Mouse (Mus musculus) gastrocnemius, postnatal 25 days (tissue): ENCODE results near the gene Pik3cb. TPM values are rescaled to one million over a fixed set of nuclear protein-coding genes. Genes with fewer than 3 reads are reported as not detected.
A peak's percentile ranks its signal among the peaks of the same experiment; 100 is the strongest.

Experiments
- DNase-seq: peaks from one replicate; pipeline ENCODE4 v3.0.0; 2022
- total RNA-seq, 2 experiments: library from RNA; stranded (reverse); gene quantifications; 1 replicate in 1 of 2; 2 replicates in 1 of 2; pipeline ENCODE4 v1.2.3; 2021

Pik3cb gene
- total RNA-seq, 2 experiments from 2014 or later = 3.8 to 5.0 TPM

DNA sequence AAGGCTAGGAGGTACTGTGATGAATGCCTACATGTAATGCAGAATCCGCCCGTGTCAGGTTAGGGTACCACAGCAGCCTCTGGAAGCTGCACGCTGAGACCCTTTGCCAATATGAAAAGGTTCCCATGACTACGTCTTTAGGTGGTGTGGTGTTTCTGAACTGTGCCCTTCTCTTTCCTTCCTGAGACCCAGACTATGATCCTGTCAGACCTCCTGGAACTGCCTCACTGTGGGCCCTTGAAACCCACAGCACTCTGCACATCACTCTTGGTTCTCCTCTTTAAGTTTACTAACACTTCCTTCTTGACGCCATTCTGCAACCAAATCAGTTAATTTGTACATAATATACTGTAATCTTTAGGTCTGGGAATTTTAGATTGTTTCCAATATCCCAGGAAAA lies 58.7 kb downstream of the Pik3cb start:
- no peak for DNase-seq

DNA sequence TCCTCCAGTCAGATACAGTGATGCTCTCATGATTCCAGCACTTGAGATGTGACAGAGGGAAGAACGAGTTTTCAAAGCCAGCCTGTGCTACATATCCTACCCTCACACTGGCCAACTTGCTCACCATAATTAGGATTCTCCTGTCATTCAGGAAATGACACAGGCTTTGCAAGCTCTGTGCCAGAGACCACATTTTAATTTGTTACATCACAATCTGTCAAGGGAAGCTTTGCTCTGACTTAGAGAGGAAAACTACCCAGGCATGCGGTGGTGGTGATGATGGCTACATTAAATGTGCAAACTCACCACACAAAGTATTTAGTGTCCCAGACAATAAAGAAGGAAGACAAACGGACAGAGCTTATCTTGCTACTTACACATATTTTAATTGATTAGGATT lies 59.1 kb downstream of the Pik3cb start:
- DNase-seq = no peak

DNA sequence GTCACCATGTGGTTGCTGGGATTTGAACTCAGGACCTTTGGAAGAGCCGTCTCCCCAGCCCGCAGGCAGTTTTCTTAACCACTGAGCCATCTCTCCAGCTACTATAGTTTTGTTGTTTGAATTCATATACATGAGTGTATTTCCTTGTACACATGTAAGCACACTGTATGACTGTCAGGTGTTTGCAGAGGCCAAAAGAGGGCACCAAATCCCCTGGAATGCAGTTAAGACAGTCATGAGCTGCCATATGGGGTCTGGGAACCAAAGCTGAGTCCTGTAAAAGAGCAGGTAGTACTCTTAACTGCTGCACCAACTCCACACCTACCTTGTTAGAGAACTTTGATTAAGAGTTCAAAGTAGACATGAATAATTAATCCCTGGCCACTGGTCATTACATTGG lies 59.8 kb downstream of the Pik3cb start:
- DNase-seq = no peak

DNA sequence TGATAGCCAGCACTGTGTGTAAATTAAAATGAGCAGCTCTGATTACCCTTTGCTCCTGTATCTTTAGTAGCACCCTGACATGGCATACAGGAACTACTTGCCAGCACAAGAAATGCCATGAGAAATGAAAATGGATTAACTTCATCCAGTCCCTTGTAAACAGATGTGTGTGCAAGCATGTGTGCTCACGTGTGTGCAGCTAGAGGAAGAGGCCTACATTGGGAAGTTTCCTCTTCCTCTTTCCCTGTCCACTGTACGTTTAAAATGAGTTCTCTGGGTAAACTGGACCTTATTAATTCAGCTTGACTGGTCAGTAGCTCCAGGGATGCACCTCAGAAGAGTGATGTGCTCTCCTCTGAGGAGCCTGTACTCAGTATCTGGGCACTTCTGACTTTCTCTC lies 66.0 kb downstream of the Pik3cb start:
- no peak for DNase-seq

DNA sequence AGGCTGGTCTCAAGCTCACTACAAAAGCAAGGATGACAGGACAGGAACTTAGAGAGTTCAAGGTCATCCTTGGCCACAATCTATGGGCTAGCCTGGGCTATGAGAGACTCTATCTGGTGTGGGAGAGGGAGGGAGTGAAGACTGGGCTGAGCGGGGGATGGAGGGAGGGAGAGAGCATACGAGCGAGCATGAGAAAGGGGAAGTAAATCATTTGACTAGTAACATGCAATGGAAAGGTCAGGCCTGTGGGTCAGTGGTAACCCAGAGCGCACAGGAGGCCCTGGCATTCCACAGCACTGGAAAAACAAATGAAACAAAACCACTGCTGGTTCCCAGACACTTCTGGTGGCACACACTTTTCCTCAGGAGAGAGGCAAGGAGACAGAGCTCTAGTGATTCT lies 67.9 kb downstream of the Pik3cb start:
- DNase-seq = no peak

DNA sequence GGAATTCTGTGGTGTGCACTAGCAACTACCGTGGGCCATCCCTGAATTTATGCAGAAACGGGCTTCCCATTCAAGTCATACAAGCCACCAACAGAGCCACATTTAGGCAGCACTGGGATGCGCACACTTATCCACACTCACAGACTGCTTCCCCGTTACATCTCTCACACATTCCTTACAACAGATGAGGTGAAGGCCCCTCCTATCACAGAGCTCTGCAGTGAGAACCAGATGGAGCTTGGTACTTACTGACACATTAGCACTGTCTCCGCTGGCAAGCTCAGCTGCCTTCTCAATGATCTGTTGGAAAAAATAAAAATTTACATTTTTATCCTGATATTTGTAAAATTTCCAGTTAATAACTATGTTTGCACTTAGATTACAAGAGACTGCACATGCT lies 75.1 kb downstream of the Pik3cb start:
- no peak for DNase-seq

DNA sequence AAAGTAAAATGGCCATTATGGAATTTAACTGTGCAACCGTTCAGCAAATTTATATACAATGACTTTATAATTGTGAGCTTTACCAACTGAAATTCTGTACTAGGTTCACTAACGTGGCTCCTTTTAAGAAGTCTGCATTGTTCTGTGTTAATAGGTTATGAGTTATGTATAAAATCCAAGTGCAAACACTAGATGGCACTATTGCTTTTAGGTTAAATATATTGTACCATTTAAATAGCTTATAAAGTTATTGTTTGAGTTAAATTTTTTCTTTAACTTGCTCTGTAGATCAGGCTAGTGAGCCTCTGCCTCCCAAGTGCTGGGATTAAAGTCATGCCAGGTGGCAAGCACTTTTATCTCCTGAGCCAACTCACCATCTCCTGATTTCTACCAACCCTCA lies 76.2 kb downstream of the Pik3cb start:
- DNase-seq = no peak

DNA sequence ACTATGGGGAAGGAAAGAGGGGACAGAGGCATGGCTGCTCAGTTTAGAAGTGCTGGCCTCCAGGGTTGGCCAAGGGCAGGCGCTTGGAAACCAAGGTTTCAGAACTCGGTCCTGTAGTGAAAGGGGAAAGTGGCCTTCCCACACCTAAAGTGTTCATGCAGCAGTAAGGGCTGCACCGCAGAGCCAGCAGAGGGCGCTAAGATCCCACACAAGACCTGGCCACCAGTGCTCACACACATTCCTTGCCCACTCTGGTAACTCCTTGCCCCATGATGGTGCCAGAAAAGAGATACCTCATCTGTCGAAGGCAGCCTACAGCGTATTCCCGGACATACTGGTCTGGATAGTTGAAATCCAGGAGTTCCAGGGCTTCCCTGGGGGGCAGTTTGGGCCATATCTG lies 77.9 kb downstream of the Pik3cb start:
- DNase-seq = peak; percentile 42

DNA sequence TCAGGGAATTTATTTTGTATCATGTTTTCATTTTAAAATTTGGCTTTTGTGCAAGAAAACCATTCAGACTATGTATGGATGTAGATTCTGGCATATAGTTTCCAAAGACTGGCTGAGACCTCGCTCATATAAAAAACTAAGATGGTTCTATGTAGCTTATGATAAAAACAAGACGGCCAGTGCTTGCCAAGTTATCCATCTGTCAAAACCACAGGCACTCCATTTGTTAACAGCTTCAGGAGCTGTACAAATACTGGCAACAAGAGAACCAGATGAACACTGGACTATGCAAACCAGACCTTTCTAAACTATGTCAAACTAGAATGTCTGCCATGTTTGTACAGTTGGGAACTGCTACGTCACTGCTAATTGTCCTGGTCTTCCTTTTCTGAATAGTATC lies 82.7 kb downstream of the Pik3cb start:
- no peak for DNase-seq

DNA sequence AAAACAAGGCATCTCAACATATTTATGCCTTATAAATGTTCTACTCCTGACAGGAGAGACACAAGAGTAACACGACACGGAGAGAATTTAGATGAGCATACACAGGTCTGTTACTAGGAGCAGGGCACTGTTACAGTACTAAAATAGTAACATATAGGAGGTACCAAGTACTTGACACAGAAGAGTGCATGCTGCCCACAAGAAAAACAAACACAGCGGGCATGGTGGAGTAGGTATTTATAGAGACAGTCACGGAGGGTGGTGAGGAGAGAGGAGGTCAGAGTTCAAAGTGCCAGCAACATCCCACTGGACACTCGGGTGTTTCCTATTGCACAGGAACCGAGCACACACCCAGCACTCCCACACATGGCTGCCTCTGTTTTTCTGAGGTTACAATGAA lies 90.7 kb downstream of the Pik3cb start:
- DNase-seq = no peak

DNA sequence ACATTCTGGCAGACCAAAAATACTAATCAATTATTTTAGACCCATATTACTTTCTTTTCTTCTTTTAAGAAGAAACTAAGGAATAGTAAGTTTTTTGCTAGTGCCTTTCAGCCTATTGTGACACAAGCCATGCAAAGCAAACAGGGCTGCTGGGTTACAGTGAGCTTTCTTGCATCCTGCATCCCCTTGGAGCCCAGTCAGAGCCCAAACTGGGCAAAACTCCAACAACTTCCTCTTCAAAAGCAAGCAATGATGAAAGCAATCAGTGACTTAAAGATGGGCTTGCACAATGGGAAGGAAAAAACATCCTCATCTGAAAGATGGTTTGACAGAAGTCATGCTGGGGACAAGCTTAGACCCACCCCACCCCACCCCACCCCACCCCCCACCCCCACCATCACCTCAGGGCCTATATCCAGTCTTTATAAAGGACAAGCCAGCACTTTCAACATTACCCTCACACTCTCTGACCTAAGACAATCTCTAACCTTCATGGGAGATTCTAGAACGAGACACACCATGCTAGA lies 91.6 kb downstream of the Pik3cb start:
- DNase-seq = no peak

DNA sequence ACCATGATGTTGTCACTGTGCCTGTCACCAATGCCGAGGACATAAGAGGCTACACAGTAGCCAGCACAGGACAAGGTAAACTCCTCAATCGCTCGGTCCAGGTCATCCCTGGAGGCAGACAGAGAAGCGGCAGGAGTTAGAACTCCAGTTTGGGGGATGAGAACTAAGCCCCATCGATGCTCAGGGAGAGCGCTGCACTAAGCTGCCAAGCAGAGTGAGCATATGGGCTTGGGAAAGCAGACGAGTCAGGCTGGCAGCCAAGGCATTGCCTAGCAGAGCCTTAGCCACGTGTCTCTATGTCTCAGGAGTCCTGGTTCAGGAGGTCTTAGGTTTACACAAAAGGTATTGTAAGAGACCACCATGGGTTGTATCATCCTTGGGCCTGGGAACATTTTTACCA lies 95.7 kb downstream of the Pik3cb start:
- DNase-seq = no peak

DNA sequence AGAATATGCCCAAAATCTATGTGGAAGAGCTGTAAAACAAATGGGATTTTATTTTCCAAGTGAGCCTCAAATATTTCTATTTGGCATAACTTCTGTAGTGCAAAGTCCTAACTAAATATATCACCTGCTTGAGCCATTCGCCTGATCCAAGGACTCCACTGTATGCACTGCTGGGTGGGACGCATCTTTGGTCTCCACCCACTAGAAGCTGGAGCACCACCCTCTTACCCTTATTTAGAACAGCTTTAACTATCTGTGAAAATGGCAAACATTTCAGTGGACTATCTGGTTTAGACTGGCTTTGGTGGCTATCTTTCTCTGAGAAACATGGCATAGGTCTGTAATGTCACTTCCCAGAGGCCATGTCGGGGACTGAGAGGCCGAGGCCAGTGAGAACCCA lies 97.8 kb downstream of the Pik3cb start:
- no peak for DNase-seq

DNA sequence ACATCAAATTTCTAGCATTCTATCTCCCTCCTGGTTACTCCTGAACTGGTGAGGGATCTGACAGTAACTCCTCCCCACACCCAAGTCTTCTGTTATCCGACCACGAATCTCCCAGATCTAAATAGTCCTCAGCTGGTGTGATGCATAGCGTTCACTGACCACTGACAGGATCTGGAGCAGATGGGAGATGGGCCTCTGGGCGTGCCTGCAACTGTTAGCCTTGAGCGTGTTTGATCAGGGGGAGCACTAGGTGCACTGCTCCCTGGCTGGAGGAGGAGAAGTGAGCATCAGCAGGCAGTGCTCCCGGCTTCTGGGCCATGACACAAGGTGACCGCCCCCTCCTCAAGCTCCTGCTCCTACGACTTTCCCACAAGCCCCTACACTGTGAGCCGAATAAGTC lies 98.4 kb downstream of the Pik3cb start:
- DNase-seq = no peak

DNA sequence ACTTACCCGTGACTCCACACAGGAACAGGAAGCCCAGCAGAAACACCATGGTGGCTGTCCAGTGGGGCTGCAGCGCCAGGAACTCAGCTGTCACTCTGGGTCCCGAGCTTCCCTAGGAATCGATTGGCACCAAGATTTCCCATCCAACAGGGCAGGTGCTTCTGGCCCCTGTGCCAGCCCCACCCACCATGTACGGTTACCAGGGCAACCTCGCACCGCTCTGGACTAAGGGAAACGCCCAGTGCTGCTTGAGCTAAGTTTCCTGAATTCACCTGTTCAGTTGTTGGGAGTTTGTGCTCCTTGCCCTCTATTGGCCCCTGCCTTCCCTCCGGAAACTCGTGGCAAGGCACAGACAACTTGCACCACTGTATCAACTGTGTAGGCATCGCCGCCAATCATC lies 104.8 kb downstream of the Pik3cb start, which contains the start of gene Gm1123:
TSS of gene Gm1123 (minus strand) at position 141 of the 400 bp plus-strand sequence.
- no peak for DNase-seq

DNA sequence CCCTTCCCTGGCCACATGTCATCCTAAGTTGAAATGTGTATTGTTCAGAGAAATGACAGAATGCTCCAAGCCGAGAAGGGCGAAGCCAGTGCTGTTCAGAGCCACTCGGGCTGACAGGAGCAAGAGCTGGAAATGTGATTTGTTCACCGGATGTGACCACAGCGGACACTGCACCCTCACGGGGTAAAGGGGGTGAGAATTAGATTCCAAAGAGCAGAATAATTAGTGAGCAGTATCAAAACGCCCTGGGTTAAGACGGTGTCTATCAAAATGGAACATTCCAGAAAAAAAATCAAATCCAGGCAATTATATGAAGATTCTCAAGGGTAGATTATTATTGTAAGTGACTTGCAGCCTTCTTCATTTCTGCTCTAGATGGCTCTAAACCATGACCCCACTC lies 106.3 kb downstream of the Pik3cb start:
- no peak for DNase-seq

DNA sequence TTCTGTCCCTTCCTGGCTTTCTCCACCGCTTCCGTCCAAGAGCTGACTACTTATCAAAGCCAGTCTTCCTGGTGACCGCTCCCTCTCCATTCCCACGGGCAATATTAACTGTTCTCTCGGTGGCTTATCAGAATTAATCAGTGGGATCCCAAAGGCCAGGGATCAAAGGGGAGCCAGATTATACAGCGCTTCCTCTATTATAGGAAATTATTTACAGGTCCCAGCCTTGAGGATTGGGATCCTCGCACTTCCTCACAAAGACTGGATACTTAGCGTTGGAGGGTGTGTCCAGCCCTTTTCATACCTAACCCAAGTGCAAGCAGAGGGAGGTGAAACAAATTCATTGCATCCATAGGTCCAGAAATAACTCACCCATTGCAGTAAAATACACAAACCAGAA lies 108.4 kb downstream of the Pik3cb start:
- DNase-seq = no peak

DNA sequence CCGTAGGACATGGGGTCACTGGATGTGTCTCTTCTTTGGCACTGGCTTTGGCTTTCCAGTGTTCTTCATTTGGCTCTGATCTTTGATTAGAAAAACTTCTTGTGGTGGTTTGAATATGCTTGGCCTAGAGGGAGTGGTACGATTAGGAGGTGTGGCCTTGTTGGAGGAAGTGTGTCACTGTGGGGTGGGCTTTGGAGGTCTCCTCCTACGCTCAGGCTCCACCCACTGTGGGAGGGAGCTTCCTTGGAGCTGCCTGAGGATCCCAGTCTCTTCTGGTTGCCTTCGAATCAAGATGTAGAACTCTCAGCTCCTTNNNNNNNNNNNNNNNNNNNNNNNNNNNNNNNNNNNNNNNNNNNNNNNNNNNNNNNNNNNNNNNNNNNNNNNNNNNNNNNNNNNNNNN lies 118.7 kb downstream of the Pik3cb start:
- no peak for DNase-seq

DNA sequence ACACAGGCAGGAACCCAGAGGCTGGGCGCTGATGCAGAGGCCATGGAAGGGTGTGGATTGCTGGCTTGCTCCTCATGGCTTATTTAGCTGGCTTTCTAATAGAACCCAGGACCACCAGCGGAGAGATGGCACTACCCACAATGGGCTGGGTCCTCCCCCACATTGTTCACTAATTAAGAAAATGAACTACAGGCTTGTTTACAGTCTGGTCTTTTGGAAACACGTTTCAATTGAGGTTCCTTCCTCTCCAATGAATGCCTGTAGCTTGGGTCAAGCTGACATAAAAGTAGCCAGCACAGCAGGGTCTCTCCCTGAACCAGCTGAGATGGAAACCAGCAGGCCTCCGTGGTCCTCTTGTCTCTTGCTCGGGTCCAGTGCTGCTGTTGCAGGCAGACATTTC lies 119.3 kb downstream of the Pik3cb start:
- DNase-seq = no peak

DNA sequence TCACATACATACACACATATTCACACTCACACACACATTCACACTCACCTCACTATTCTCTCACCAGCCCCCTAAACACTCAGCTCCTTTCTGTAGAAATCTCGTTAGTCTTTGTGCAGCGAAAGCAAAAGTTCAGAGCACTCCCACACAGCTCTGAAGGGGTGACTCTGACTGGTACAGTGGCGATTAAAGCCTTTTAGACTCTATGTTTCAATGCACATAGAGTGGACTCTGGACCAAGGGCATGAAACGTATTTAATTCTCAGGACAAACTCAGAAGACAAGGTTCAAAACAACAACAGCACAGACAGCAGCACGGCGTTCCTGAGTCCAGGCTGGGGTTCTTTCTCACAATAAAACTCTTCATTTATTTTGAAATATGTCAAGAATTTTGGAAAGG lies 122.7 kb downstream of the Pik3cb start:
- DNase-seq = no peak

DNA sequence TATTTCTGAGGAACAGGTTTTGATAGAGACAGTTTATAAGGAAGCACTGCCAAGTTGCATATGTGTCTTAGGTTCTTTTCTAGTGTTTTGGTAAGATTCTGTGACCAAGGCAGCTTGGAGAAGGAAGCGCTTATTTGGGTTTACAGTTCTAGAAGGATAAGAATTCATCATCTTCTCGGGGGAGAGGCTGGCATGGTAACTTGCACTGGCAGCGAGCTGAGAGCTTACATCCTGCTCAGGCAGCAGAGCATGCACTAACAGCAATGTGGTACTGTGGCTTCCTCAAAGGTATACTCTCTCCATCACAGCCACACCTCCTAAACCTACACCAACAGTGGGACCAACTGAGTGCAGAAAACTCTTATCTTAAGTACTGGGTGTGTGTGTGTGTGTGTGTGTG lies 123.7 kb downstream of the Pik3cb start:
- DNase-seq = no peak

DNA sequence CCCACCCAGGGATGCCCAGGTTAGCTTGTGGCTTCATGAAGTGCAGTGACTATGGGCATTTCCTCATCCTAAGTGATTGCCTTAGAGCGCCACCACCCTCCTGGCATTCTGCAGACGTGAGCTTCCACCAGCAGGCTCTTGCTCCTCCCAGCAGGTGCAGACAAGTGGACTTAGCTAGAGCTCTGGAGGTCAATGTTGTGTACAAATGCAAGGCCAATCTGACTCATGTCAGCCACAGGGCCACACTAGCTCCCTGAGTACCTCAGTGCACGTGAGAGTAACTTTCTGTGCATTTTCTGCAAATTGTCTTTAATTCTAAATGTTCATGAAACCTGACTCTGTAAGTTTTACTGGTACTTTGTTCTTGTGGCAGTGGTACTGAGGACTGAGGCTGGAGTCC lies 124.1 kb downstream of the Pik3cb start:
- no peak for DNase-seq

DNA sequence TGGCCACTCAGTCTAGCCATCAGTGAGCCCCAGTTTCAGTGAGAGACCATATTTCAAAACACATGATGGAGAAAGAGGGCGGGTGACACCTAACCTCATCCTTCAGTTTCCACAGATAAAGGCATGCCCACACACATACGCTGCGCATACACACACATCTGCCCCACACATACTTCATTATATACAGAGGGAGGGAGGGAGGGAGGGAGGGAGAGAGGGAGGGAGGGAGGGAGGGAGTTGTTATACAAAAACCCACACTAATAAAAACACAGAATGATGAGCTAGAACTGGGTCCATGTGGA lies 130.6 kb downstream of the Pik3cb start:
- no peak for DNase-seq

DNA sequence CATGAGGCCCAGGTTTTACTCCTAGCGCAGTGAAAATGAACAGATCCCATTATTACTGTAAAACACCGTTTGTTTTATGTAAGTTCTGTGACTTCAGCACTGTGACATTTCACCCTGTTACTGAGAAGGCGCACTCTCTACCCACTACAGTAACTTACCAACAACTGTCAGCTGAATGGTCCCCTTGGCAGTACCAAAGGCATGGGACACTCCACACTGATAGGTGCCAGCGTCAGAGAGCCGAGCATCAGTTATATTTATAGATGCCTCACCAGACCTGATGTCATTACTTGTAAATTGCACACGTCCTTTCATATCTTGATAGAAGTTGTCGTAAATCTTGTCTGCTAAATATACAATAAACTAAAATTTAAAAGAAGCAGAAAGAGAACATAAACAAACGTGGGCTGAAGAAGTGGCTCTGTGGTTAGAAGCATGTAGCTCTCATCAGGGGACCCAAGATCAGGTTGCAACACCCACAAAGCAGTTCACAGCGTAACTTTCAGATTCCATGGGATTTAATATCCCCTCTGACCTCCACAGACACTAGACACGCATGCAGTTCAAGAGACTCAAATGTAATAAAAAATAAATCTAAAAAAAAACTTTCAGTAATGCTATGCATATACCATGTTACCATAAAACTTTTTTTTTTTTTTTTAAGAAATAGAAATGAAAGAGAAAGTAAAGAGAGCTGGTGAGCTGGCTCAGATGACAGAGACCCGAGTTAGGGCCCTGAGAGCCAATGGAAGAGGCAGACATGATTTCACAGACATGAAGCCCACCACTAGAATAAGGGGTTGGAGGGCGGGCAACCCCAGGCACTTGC lies 131.1 kb downstream of the Pik3cb start:
- DNase-seq = no peak

DNA sequence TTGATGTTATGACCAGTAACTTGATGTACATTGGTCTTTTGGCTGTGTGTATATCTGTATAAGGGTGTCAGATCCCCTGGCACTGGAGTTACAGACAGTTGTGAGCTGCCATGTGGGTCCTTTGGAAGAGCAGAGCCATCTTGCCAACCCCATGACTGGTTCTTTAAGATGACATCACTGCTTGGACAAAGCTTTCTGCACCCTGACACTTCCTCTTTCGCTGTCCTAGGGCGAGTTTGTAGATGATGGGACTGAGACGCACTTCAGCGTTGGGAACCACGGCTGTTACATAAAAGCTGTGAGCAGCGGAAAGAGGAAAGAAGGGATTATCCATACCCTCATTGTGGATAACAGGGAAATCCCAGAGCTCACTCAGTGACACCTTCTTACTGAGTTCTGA lies 139.1 kb downstream of the Pik3cb start:
- no peak for DNase-seq
